Mouse (Mus musculus): Measurements from ENCODE around the gene 2410004P03Rik. TPM values are rescaled to one million over a fixed set of nuclear protein-coding genes. Genes with fewer than 3 reads are reported as not detected.

2410004P03Rik gene
- total and polyA plus RNA-seq, 2 experiments from 2014 or later: 8.5 to 9.4 TPM

DNA sequence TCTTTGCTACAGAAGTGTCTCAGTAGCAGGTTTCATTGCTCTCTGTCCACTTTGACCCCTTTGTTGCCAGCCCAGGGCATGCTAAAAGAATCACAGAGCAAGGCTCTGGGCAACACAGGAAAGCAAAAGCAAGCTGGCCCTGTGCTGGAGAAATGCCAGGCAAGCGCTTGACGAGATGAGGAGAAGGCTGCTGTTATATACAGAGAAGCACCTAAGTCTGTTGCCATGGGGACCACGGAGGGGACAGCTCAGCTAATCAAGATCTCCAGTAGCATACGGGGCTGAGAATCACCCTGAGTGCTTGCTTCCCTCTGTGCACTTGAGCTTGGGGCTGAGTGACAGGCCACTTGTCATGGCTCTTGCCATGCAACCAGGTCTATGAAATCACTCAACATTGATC, 39.5 kb upstream of the 2410004P03Rik start:
- TF ChIP-seq CTCF (IDR thresholded peaks at IDR 0.05; ENCODE audit: low read depth): no peak
- Histone ChIP-seq H3K27ac (ENCODE audit: low read depth, low read length) (peak overlapping the region; percentile 21; the same call in 1 of the 2 replicates), H3K27me3 (ENCODE audit: insufficient read depth, low read length) (no peaks in the 10 kb centered on the region), H3K4me1 (ENCODE audit: insufficient read depth) (no peaks in the 10 kb centered on the region), H3K9me3 (ENCODE audit: low read length) (no peaks in the 10 kb centered on the region), H3K9ac (no peak overlapping the region), H3K36me3 (ENCODE audit: insufficient read depth) (no peaks in the 10 kb centered on the region), H3K4me3 (ENCODE audit: low read depth, low read length) (no peak overlapping the region), H3K4me2 (ENCODE audit: low read depth) (no peak overlapping the region)
- ATAC-seq (peak; percentile 80), DNase-seq (peak; percentile 65)
- 22% methylated on average over 4 of the region's 4 CpGs for WGBS

- ATAC-seq (no peak), DNase-seq (no peak)
- no peaks in the 10 kb centered on the region for H3K9me3 ChIP-seq (ENCODE audit: low read length)
- no peaks in the 10 kb centered on the region for H3K36me3 ChIP-seq (ENCODE audit: insufficient read depth)
- no peak overlapping the region for H3K9ac ChIP-seq
- WGBS: 97% methylated on average over 1 of the region's 1 CpGs
- no peak overlapping the region for H3K4me3 ChIP-seq (ENCODE audit: low read depth, low read length)
- no peak overlapping the region for H3K27ac ChIP-seq (ENCODE audit: low read depth, low read length)
- TF ChIP-seq CTCF (IDR thresholded peaks at IDR 0.05; ENCODE audit: low read depth): peak; percentile 33
- no peak overlapping the region for H3K4me2 ChIP-seq (ENCODE audit: low read depth)
- no peaks in the 10 kb centered on the region for H3K27me3 ChIP-seq (ENCODE audit: insufficient read depth, low read length)
- H3K4me1 ChIP-seq (ENCODE audit: insufficient read depth): no peaks in the 10 kb centered on the region
These were observed 38.3 kb upstream of the 2410004P03Rik start for GRCm38 (mm10) chr12:17049796-17050195.

- DNase-seq: peak; percentile 10
- peak; percentile 50 for ATAC-seq
- Histone ChIP-seq H3K9ac (no peak overlapping the region), H3K4me1 (ENCODE audit: insufficient read depth) (no peaks in the 10 kb centered on the region), H3K27ac (ENCODE audit: low read depth, low read length) (no peak overlapping the region), H3K4me3 (ENCODE audit: low read depth, low read length) (no peak overlapping the region), H3K9me3 (ENCODE audit: low read length) (no peaks in the 10 kb centered on the region), H3K36me3 (ENCODE audit: insufficient read depth) (no peaks in the 10 kb centered on the region), H3K27me3 (ENCODE audit: insufficient read depth, low read length) (no peaks in the 10 kb centered on the region), H3K4me2 (ENCODE audit: low read depth) (no peak overlapping the region)
- TF ChIP-seq CTCF (IDR thresholded peaks at IDR 0.05; ENCODE audit: low read depth): no peak
- WGBS: 48% methylated on average over 7 of the region's 7 CpGs
These were observed 37.6 kb upstream of the 2410004P03Rik start for GRCm38 (mm10) chr12:17048979-17049612.

GRCm38 (mm10) chr12:17043311-17043710, 31.8 kb upstream of the 2410004P03Rik start:
- H3K27me3 ChIP-seq (ENCODE audit: insufficient read depth, low read length): no peaks in the 10 kb centered on the region
- TF ChIP-seq CTCF (IDR thresholded peaks at IDR 0.05; ENCODE audit: low read depth): no peak
- WGBS: 72% methylated on average over 5 of the region's 5 CpGs
- DNase-seq: no peak
- H3K36me3 ChIP-seq (ENCODE audit: insufficient read depth): no peaks in the 10 kb centered on the region
- H3K4me1 ChIP-seq (ENCODE audit: insufficient read depth): no peaks in the 10 kb centered on the region
- H3K4me2 ChIP-seq (ENCODE audit: low read depth): no peak overlapping the region
- H3K9ac ChIP-seq: no peak overlapping the region
- no peak overlapping the region for H3K27ac ChIP-seq (ENCODE audit: low read depth, low read length)
- no peaks in the 10 kb centered on the region for H3K9me3 ChIP-seq (ENCODE audit: low read length)
- no peak overlapping the region for H3K4me3 ChIP-seq (ENCODE audit: low read depth, low read length)
- ATAC-seq: no peak

DNA sequence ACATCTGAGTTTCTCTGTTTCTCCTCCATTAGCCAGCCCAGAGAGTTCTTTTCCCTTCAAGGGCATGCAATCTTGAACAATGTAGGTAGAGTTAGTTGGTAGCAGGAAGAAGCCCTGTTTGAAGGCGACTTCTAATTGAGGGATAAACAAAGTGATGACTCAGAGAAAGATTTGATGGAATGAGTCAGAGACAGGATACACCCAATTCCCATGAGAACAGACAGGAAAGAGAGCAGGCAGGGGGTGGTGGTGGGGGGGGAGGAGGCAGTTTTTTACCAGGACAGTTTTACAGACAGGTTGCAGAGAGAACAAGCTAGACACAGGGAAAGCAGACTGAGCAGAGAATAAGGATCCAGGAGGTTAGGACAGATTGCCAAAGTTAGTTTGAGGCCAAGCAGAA, 29.0 kb upstream of the 2410004P03Rik start:
- Histone ChIP-seq H3K4me1 (ENCODE audit: insufficient read depth) (no peaks in the 10 kb centered on the region), H3K27me3 (ENCODE audit: insufficient read depth, low read length) (no peaks in the 10 kb centered on the region), H3K9me3 (ENCODE audit: low read length) (no peaks in the 10 kb centered on the region), H3K4me3 (ENCODE audit: low read depth, low read length) (no peak overlapping the region), H3K36me3 (ENCODE audit: insufficient read depth) (no peaks in the 10 kb centered on the region), H3K27ac (ENCODE audit: low read depth, low read length) (no peak overlapping the region), H3K4me2 (ENCODE audit: low read depth) (no peak overlapping the region), H3K9ac (no peak overlapping the region)
- no peak for TF ChIP-seq CTCF (IDR thresholded peaks at IDR 0.05; ENCODE audit: low read depth)
- no peak for ATAC-seq
- WGBS: 77% methylated on average over 1 of the region's 1 CpGs
- DNase-seq: no peak

DNA sequence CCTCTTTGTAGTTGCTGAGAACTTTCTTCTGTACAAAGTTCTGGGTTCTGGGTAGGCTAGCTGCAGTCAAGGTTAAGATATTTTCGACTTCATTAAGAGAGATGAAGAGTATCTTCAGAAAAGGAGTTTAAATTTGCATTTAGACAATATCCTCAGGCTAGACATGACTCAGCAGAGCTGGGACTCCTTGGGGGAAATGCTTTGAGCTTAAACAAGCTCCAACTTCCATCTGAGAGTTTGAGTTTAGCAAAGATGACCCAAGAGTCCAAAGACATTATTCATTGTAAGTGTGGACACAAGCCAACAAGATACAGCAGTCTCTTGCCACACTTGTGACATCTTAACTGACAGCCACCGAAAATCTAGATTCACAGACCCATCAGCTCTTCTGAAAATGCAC, 27.9 kb upstream of the 2410004P03Rik start:
- Histone ChIP-seq H3K4me3 (ENCODE audit: low read depth, low read length) (no peak overlapping the region), H3K27ac (ENCODE audit: low read depth, low read length) (no peak overlapping the region), H3K4me1 (ENCODE audit: insufficient read depth) (no peaks in the 10 kb centered on the region), H3K9ac (no peak overlapping the region), H3K27me3 (ENCODE audit: insufficient read depth, low read length) (no peaks in the 10 kb centered on the region), H3K36me3 (ENCODE audit: insufficient read depth) (no peaks in the 10 kb centered on the region), H3K9me3 (ENCODE audit: low read length) (no peaks in the 10 kb centered on the region), H3K4me2 (ENCODE audit: low read depth) (no peak overlapping the region)
- ATAC-seq: no peak
- TF ChIP-seq CTCF (IDR thresholded peaks at IDR 0.05; ENCODE audit: low read depth): no peak
- no peak for DNase-seq
- 73% methylated on average over 2 of the region's 2 CpGs for WGBS

GRCm38 (mm10) chr12:17038246-17038645, 26.7 kb upstream of the 2410004P03Rik start:
- no peak overlapping the region for H3K4me3 ChIP-seq (ENCODE audit: low read depth, low read length)
- DNase-seq (no peak), ATAC-seq (no peak)
- 0 out of 2 replicates have a peak, but pooled peaks cover 4% of the 10 kb centered on the region for H3K4me1 ChIP-seq (ENCODE audit: insufficient read depth)
- H3K4me2 ChIP-seq (ENCODE audit: low read depth): no peak overlapping the region
- no peak overlapping the region for H3K27ac ChIP-seq (ENCODE audit: low read depth, low read length)
- no peaks in the 10 kb centered on the region for H3K27me3 ChIP-seq (ENCODE audit: insufficient read depth, low read length)
- H3K9me3 ChIP-seq (ENCODE audit: low read length): no peaks in the 10 kb centered on the region
- no peaks in the 10 kb centered on the region for H3K36me3 ChIP-seq (ENCODE audit: insufficient read depth)
- no peak overlapping the region for H3K9ac ChIP-seq
- WGBS: 68% methylated on average over 6 of the region's 6 CpGs
- TF ChIP-seq CTCF (IDR thresholded peaks at IDR 0.05; ENCODE audit: low read depth): no peak

All from forebrain, postnatal 0 days (tissue).